Mouse (Mus musculus) cerebellum, postnatal 25 days (tissue): Measurements from ENCODE around the gene Gzmc.
A peak's percentile ranks its signal among the peaks of the same experiment; 100 is the strongest.
"Not testable (repeated sequence)": the region's sequence is repeated elsewhere in the genome, so short reads cannot be mapped to it uniquely, and the experiment has no call there.

Source experiments
- DNase-seq, 2 experiments: peaks; one replicate each; pipeline ENCODE4 v3.0.0; 2021; ENCODE audit warnings: mixed read lengths in 2 of 2

Gene Gzmc

DNA sequence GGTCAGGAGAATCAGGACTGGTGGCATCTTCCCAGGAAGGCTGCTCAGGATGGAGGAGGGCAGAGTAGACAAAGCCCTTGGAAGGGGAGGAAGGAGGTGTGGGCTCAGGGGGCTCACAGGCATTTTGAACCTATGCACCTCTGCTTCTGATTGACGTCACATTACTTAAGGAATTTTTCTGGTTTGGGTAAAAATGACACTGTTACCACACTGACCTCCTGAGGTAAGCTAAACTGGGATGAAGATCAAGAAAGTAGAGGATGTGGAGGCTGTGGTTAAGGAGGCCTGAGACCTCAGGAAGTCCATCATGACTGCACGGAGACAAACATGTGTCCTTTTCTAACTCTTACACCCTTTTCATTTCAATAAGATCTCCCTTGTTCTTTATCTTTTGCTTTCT lies at the start of gene Gzmc:
Gzmc (minus strand) TSS at position 101 of the 400 bp plus-strand sequence.
- DNase-seq = no peak

DNA sequence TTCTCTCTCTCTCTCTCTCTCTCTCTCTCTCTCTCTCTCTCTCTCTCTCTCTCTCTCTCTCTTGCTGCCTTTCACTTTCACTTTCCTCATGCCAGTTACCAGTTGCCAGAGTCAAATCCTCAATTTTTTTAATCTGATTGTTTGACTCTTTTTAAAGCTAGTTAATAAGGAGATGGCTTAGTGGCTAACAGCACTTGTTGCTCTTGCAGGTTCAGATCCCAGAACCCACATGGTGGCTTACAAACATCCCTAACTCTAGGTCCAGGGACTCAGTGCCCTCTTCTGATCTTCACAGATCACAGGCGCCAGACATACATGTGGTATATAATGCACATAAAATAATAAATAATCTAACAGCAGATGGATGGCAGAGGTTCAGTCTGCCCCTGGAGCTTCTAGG lies 49.4 kb upstream of the Gzmc start:
- no peak for DNase-seq

DNA sequence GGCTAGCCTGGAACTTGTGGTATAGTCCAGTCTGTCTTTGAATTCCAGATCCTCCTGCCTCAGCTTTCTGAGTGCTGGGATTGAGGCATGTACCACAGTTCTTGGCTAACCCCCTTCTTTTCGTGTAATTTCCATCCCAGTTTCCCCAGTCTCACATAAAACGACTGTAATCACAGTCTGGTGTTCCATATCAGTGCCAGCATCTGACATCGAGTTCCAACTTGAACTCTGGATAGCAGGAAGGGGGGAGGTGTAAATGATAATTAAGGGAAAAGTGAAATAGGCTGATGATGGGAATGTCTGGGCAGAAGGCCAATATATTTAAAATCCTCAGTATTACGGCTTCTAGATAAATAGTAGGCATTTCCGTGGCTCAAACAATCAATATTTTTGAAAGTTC lies 46.6 kb upstream of the Gzmc start:
- DNase-seq = no peak

- DNase-seq = not testable (repeated sequence)
These were observed 44.2 kb upstream of the Gzmc start for GRCm38 (mm10) chr14:56278691-56279090.

GRCm38 (mm10) chr14:56276096-56276495 lies 41.6 kb upstream of the Gzmc start:
- DNase-seq = not testable (repeated sequence)

GRCm38 (mm10) chr14:56266109-56266508 lies 31.7 kb upstream of the Gzmc start:
- no peak for DNase-seq

GRCm38 (mm10) chr14:56262153-56262552 lies 27.7 kb upstream of the Gzmc start, which contains the start of gene Gzmb:
Gene Gzmb (minus strand): TSS chr14:56262260.
- no peak for DNase-seq

DNA sequence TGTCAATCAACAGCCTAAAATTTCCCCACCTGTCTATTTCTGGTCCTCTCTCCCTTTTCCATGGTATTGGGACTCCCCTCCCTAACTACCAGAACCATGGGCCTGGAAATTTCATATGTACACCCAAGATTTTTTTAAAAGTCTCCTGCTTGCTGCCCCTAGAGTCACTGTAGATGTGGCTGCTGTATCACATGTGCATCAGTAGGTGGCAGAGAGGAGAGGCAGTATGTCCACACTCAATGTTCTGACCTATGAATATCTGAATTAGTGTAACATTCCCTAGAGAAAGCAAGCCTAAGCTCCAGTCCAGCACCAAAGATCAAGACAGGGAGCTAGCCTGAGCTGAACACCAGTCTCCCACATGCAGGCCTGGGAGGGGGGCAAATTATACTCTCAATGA lies 6.0 kb upstream of the Gzmc start:
- DNase-seq = no peak

DNA sequence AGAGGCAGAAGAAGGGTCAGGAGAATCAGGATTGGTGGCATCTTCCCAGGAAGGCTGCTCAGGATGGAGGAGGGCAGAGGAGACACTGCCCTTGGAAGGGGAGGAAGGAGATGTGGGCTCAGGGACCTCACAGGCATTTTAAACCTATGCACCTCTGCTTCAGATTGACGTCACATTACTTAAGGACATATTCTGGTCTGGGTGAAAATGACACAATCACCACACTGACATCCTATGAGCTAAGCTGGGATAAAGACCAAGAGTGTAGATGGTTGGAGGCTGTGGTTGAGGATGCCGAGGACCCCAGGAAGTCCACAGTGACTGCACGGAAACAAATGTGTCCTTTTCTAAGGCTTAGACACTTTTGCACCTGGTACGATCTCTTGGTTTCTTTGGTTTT lies 23.1 kb downstream of the Gzmc start, which contains the start of gene Gzmf:
Gzmf (minus strand) TSS at position 101 of the 400 bp plus-strand sequence.
- DNase-seq = no peak

- DNase-seq = no peak
These were observed 28.8 kb downstream of the Gzmc start for GRCm38 (mm10) chr14:56205613-56206012.

DNA sequence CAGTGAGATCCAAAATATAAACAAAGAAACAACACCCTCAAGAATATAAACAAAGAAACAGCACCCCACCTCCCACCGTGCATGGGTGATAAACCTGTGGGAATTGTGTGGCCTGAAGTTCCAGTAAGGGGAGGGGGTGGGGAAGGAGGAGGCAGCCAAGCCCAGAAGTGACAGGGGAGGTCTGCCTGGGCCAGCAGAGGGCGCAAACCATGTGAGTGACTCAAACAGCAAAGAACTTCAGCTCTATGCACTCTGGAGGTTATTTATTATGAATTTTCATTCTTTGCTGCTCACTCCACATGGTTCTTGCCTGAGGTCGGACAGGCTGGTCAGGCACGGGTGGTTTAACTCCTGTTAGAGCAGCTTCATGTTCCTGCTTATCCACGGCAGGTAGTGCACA lies 29.4 kb downstream of the Gzmc start:
- peak in 1 of 2 experiments; percentile 26 for DNase-seq

- DNase-seq = peak; percentile 66 to 78
These were observed 30.5 kb downstream of the Gzmc start for GRCm38 (mm10) chr14:56203975-56204374.

- no peak for DNase-seq
These were observed 47.5 kb downstream of the Gzmc start for GRCm38 (mm10) chr14:56186946-56187345.

DNA sequence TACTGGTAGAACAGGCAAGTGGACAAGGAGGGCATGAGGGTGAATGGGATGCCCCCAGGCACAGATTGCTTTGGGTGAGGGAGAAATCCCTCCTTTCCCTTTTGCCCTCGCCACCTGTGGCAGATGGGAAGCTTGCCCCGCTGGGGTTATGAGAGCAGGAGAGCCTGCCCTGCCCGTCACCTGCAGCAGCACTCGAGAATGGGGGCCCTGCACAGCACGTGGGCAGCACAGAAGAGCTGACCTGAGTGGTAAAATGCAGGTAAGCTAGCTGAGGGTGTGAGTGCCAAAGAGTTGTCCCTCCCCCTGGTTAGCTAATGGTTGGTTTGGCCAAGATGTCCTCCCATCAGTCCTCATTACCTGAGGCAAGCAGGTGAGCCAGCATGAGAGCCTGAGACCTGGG lies 47.9 kb downstream of the Gzmc start:
- no peak for DNase-seq
